Comparison of ENCODE assay signal across 8 mouse cellular contexts in the genomic region with DNA sequence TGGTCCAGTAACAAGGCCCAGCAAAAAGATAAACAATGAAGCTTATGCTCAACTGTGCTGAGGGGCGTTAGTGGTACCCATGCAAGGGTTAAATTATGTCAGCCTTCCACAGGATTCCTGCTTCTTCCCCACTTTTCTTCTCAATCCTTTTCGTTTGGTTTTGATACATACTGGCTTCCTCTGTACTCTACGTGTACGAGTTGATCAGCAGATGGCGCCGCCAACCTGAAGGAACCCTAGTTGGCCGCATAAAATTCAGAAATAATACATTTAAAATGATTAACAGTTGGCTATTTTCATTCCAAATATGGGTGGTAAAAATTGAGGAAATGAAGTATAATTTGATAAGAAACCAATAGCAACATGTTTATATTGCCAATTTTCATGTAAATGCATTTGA. TPM values are rescaled to one million over a fixed set of nuclear protein-coding genes. Genes with fewer than 3 reads are reported as not detected.
DNase-seq lines count a peak whose midpoint lies in the region; ATAC-seq and TF ChIP-seq lines count a peak whose summit lies in the region.

No protein-coding gene starts in this region.

- no peak for ATAC-seq in intestine, postnatal 0 days
- ATAC-seq in intestine, embryonic 15.5 days, result no peak
- ATAC-seq in erythroid progenitor cell, adult 5-6 weeks (replicated peaks; ENCODE audit: low FRiP score, poor library complexity, severe bottlenecking), result no peak
- no peak for ATAC-seq in heart, embryonic 11.5 days (replicated peaks; ENCODE audit: insufficient number of reproducible peaks, low FRiP score, low TSS enrichment)

- WGBS in intestine, postnatal 0 days, result 50% methylated on average over 7 of the region's 7 CpGs
- WGBS in intestine, embryonic 15.5 days, result 45% methylated on average over 7 of the region's 7 CpGs
- 56% methylated on average over 7 of the region's 7 CpGs for WGBS in heart, embryonic 11.5 days (ENCODE audit: insufficient replicate concordance)

- H3K27me3 ChIP-seq in intestine, postnatal 0 days (replicated peaks; ENCODE audit: control insufficient read depth, insufficient read depth, low read length), result no peaks in the 10 kb centered on the region
- H3K27me3 ChIP-seq in intestine, embryonic 15.5 days (replicated peaks), result no peaks in the 10 kb centered on the region
- no peaks in the 10 kb centered on the region for H3K27me3 ChIP-seq in heart, embryonic 11.5 days (ENCODE audit: control insufficient read depth, insufficient read depth, low read length)

- no peak overlapping the region for H3K27ac ChIP-seq in intestine, postnatal 0 days (ENCODE audit: low read depth, low read length)
- H3K27ac ChIP-seq in intestine, embryonic 15.5 days, result no peak overlapping the region
- H3K27ac ChIP-seq in heart, embryonic 11.5 days (ENCODE audit: low read depth, low read length), result no peak overlapping the region

- H3K9ac ChIP-seq in intestine, postnatal 0 days (ENCODE audit: low read depth, low read length), result no peak overlapping the region
- H3K9ac ChIP-seq in intestine, embryonic 15.5 days, result no peak overlapping the region
- no peak overlapping the region for H3K9ac ChIP-seq in heart, embryonic 11.5 days (ENCODE audit: low read depth, low read length)

- H3K4me2 ChIP-seq in intestine, postnatal 0 days (replicated peaks; ENCODE audit: low read depth), result no peak overlapping the region
- H3K4me2 ChIP-seq in intestine, embryonic 15.5 days (replicated peaks), result no peak overlapping the region
- H3K4me2 ChIP-seq in heart, embryonic 11.5 days, result no peak overlapping the region

- H3K4me1 ChIP-seq in intestine, postnatal 0 days (replicated peaks; ENCODE audit: control insufficient read depth, insufficient read depth, low read length), result no peaks in the 10 kb centered on the region
- no peaks in the 10 kb centered on the region; the same call in 1 of the 2 replicates for H3K4me1 ChIP-seq in intestine, embryonic 15.5 days (replicated peaks)
- no peaks in the 10 kb centered on the region for H3K4me1 ChIP-seq in heart, embryonic 11.5 days (ENCODE audit: control insufficient read depth, insufficient read depth, low read length)

- H3K4me3 ChIP-seq in intestine, postnatal 0 days (ENCODE audit: low read depth, low read length), result no peak overlapping the region
- no peak overlapping the region for H3K4me3 ChIP-seq in intestine, embryonic 15.5 days (replicated peaks)
- H3K4me3 ChIP-seq in heart, embryonic 11.5 days (ENCODE audit: low read depth, low read length), result no peak overlapping the region

- DNase-seq in testis, postnatal 10 days (ENCODE audit: low spot score), result peak; percentile 79
- DNase-seq in testis, postnatal 14 days (ENCODE audit: low spot score), result no peak
- peak; percentile 34 to 35 for DNase-seq in cerebellum, postnatal 36 days
- DNase-seq in kidney, postnatal 36 days, result peak; percentile 19 to 74

- no peaks in the 10 kb centered on the region for H3K36me3 ChIP-seq in intestine, postnatal 0 days (ENCODE audit: control insufficient read depth, insufficient read depth)
- H3K36me3 ChIP-seq in intestine, embryonic 15.5 days, result no peaks in the 10 kb centered on the region
- no peaks in the 10 kb centered on the region for H3K36me3 ChIP-seq in heart, embryonic 11.5 days (ENCODE audit: control insufficient read depth, insufficient read depth, low read length)

- H3K9me3 ChIP-seq in intestine, postnatal 0 days (ENCODE audit: control insufficient read depth), result no peaks in the 10 kb centered on the region
- H3K9me3 ChIP-seq in intestine, embryonic 15.5 days, result no peaks in the 10 kb centered on the region
- H3K9me3 ChIP-seq in heart, embryonic 11.5 days (replicated peaks; ENCODE audit: control insufficient read depth, low read length), result no peaks in the 10 kb centered on the region

- TF ChIP-seq CTCF in intestine, postnatal 0 days (IDR thresholded peaks at IDR 0.05; ENCODE audit: low read depth), result peak; percentile 83

RNA-seq across cellular contexts. Expression of gene Musk, which starts 19.5 kb away (rescaled TPM):
- 0.21 and 0.22 TPM in 2 replicates for polyA plus RNA-seq in intestine, postnatal 0 days (2015; fragmentation: Nextera tagmentation; extraction: Ambion mirVana)
- 0.20 and 0.31 TPM in 2 replicates for polyA plus RNA-seq in intestine, embryonic 15.5 days (2015; fragmentation: Nextera tagmentation; extraction: Ambion mirVana)
- total RNA-seq in erythroid progenitor cell, adult 5-6 weeks (2015; ENCODE audit: low replicate concordance), result not detected in 2 replicates
- not detected in 2 replicates for total RNA-seq in erythroid progenitor cell, adult 5-6 weeks (2017; ENCODE audit: low replicate concordance)
- 0.32 TPM in 1 of 2 replicates, not detected in the other for polyA plus RNA-seq in heart, embryonic 11.5 days (2014; fragmentation: Nextera tagmentation; extraction: Ambion mirVana)

RNA-seq across cellular contexts. Expression of gene Svep1, which starts 59.6 kb away (rescaled TPM):
- polyA plus RNA-seq in intestine, postnatal 0 days (2015; fragmentation: Nextera tagmentation; extraction: Ambion mirVana), result 2.0 and 2.5 TPM in 2 replicates
- polyA plus RNA-seq in intestine, embryonic 15.5 days (2015; fragmentation: Nextera tagmentation; extraction: Ambion mirVana), result 6.2 and 6.3 TPM in 2 replicates
- total RNA-seq in erythroid progenitor cell, adult 5-6 weeks (2015; ENCODE audit: low replicate concordance), result not detected in 2 replicates
- 0.26 and 0.30 TPM in 2 replicates for total RNA-seq in erythroid progenitor cell, adult 5-6 weeks (2017; ENCODE audit: low replicate concordance)
- 2.1 and 2.4 TPM in 2 replicates for polyA plus RNA-seq in heart, embryonic 11.5 days (2014; fragmentation: Nextera tagmentation; extraction: Ambion mirVana)
